Mouse (Mus musculus): ENCODE measurements around the gene Cwh43.

The Cwh43 gene

GRCm38 (mm10) chr5:73399768-73400526 lies 5.9 kb upstream of the Cwh43 start:
- DNase-seq, result no peak

GRCm38 (mm10) chr5:73401341-73401740 lies 4.5 kb upstream of the Cwh43 start:
- DNase-seq, result no peak

GRCm38 (mm10) chr5:73402911-73403310 lies 3.0 kb upstream of the Cwh43 start:
- no peak for DNase-seq

- no peak for DNase-seq
Observed at GRCm38 (mm10) chr5:73403311-73404068, 2.4 kb upstream of the Cwh43 start.

- no peak for DNase-seq
Observed at GRCm38 (mm10) chr5:73404790-73405189, 1.1 kb upstream of the Cwh43 start.

- DNase-seq, result no peak
Observed at GRCm38 (mm10) chr5:73406861-73407260, 986 bp downstream of the Cwh43 start.

- DNase-seq, result no peak
Observed at GRCm38 (mm10) chr5:73409970-73410369, 4.1 kb downstream of the Cwh43 start.

GRCm38 (mm10) chr5:73411771-73412170 lies 5.9 kb downstream of the Cwh43 start:
- no peak for DNase-seq

- DNase-seq, result no peak
Observed at GRCm38 (mm10) chr5:73414172-73414571, 8.3 kb downstream of the Cwh43 start.

- DNase-seq, result no peak
Observed at GRCm38 (mm10) chr5:73419045-73419695, 13.3 kb downstream of the Cwh43 start.

- DNase-seq, result no peak
Observed at GRCm38 (mm10) chr5:73426824-73427223, 20.9 kb downstream of the Cwh43 start.

GRCm38 (mm10) chr5:73431581-73431980 lies 25.7 kb downstream of the Cwh43 start:
- peak; percentile 61 to 63 for DNase-seq

- DNase-seq, result no peak
Observed at GRCm38 (mm10) chr5:73432805-73433204, 26.9 kb downstream of the Cwh43 start.

- no peak for DNase-seq
Observed at GRCm38 (mm10) chr5:73434764-73435163, 28.9 kb downstream of the Cwh43 start.

GRCm38 (mm10) chr5:73442176-73442575 lies 36.3 kb downstream of the Cwh43 start:
- DNase-seq, result no peak

- no peak for DNase-seq
Observed at GRCm38 (mm10) chr5:73450276-73450675, 44.4 kb downstream of the Cwh43 start.

GRCm38 (mm10) chr5:73454502-73455306 lies 48.8 kb downstream of the Cwh43 start:
- DNase-seq, result no peak

GRCm38 (mm10) chr5:73455307-73455687 lies 49.4 kb downstream of the Cwh43 start:
- no peak for DNase-seq

- DNase-seq, result no peak
Observed at GRCm38 (mm10) chr5:73468462-73469433, 62.9 kb downstream of the Cwh43 start.

- DNase-seq, result no peak
Observed at GRCm38 (mm10) chr5:73474412-73475405, 68.8 kb downstream of the Cwh43 start.

Measured in thymus, postnatal 36 days (tissue).